Mouse (Mus musculus) small intestine, adult 2 months (tissue): ENCODE measurements around the gene Togaram1. TPM values are rescaled to one million over a fixed set of nuclear protein-coding genes. Genes with fewer than 3 reads are reported as not detected.

Experiments used
- H3K27ac ChIP-seq: fragments of 200-500 bp; 2 replicates; pipeline ENCODE4 v1.5.1; 2012; ENCODE audit warnings: low read depth, low read length, control low read depth, inconsistent platforms; ENCODE audit not compliant: insufficient read depth
- H3K27me3 ChIP-seq: fragments of 200-500 bp; 2 replicates; pipeline ENCODE4 v1.6.1; 2012; ENCODE audit warnings: mild to moderate bottlenecking, moderate library complexity, low read length, inconsistent platforms; ENCODE audit not compliant: control insufficient read depth, insufficient read depth
- H3K36me3 ChIP-seq: fragments of 200-500 bp; 2 replicates; pipeline ENCODE4 v1.6.1; 2012; ENCODE audit warnings: mild to moderate bottlenecking, low read length, control low read depth, inconsistent platforms; ENCODE audit not compliant: control insufficient read depth, insufficient read depth
- H3K4me1 ChIP-seq: fragments of 200-500 bp; 2 replicates; pipeline ENCODE4 v1.6.1; 2012; ENCODE audit warnings: low read length, inconsistent platforms, mixed read lengths; ENCODE audit not compliant: control insufficient read depth, insufficient read depth, insufficient read length
- H3K4me3 ChIP-seq: fragments of 200-500 bp; 2 replicates; pipeline ENCODE4 v1.5.1; 2012; ENCODE audit warnings: low read depth, mild to moderate bottlenecking, control low read depth, inconsistent platforms, low read length, moderate library complexity
- CTCF ChIP-seq: fragments of 200-500 bp; IDR thresholded peaks from 2 replicates; pipeline ENCODE4 v1.5.1; 2012; ENCODE audit warnings: low read depth, mild to moderate bottlenecking, control low read depth, inconsistent platforms, low read length, moderate library complexity, mixed read lengths; ENCODE audit not compliant: insufficient replicate concordance, insufficient read length; ENCODE audit errors: extremely low read depth
- POLR2A ChIP-seq: fragments of 200-500 bp; IDR thresholded peaks from 2 replicates; pipeline ENCODE4 v1.6.1; 2012; ENCODE audit warnings: low read depth, mild to moderate bottlenecking, control low read depth, inconsistent platforms, low read length, moderate library complexity
- WGBS: fragments of 180-500 bp; shearing (Covaris S2); methylation state at CpG from one replicate; pipeline ENCODE4 v1.1.7; 2018; 5-methylcytosine and 5-hydroxymethylcytosine counted together
- polyA plus RNA-seq: library from polyadenylated mRNA; depleted of rRNA; stranded (reverse); fragments of >200 nt; gene quantifications from 2 replicates; pipeline ENCODE4 v1.2.3, GENCODE M21; 2012; rRNA removed

Togaram1 gene
- polyA plus RNA-seq, 1 experiment, result 1.1 TPM

DNA sequence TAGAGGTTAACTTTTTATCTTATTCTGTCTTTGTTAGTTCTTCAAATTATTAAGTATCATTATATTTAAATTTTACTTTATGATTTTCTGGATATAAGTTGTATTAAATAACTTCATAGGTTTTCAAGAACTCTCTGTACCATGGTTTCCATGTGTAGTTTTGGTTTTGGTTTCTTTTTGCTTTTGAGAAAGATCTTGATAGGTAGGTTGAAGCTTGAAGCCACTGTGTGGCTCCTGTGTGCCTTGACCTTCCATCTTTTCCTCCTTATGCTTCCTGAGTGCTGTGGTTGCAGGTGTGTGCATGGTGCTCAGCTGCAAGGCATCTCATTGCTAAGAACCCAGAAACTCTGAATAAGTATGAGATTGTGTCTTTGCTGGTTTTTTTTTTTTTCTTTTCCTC is 83.2 kb downstream of the Togaram1 start:
- Histone ChIP-seq H3K36me3 (peaks cover 34% of the 10 kb centered on the region), H3K4me3 (no peak overlapping the region), H3K4me1 (no peaks in the 10 kb centered on the region), H3K27me3 (no peaks in the 10 kb centered on the region), H3K27ac (no peak overlapping the region)
- TF ChIP-seq CTCF (no peak), POLR2A (no peak)

GRCm38 (mm10) chr12:65058203-65058602 is 92.6 kb downstream of the Togaram1 start:
- TF ChIP-seq CTCF, result no peak
- Histone ChIP-seq H3K36me3 (peaks cover 43% of the 10 kb centered on the region), H3K27me3 (no peaks in the 10 kb centered on the region), H3K4me3 (no peak overlapping the region), H3K4me1 (no peaks in the 10 kb centered on the region), H3K27ac (no peak overlapping the region)
- 77% methylated on average over 2 of the region's 2 CpGs for WGBS

GRCm38 (mm10) chr12:65061082-65061481 is 95.5 kb downstream of the Togaram1 start:
- H3K4me3 ChIP-seq, result no peak overlapping the region
- no peaks in the 10 kb centered on the region for H3K27me3 ChIP-seq
- peaks cover 39% of the 10 kb centered on the region for H3K36me3 ChIP-seq
- TF ChIP-seq POLR2A (no peak), CTCF (no peak)
- no peaks in the 10 kb centered on the region for H3K4me1 ChIP-seq
- H3K27ac ChIP-seq, result no peak overlapping the region

GRCm38 (mm10) chr12:65065241-65065640 is 99.6 kb downstream of the Togaram1 start:
- Histone ChIP-seq H3K27ac (peak overlapping the region; percentile 55), H3K4me3 (no peak overlapping the region), H3K27me3 (no peaks in the 10 kb centered on the region), H3K4me1 (no peaks in the 10 kb centered on the region), H3K36me3 (peaks cover 38% of the 10 kb centered on the region)
- no peak for TF ChIP-seq CTCF
- WGBS, result 42% methylated on average over 2 of the region's 2 CpGs

DNA sequence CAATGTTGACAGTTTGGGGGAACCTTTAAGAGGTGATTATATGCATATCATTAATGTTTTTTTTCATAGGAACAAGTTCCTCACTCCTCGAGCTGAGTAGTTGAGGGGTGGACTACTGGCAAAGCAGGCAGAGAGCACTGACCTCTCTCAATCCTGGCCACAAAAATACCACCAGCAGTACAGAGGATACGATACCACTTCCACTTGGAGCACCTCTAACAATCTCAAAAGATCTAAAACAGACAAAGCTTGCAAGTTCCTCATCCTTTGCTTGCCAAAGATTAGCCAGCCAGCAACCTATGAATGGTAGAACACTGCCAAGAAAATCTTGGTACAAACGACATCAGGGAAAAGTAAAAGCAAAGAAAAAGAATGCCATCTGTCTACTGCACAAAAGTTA is 100.6 kb downstream of the Togaram1 start:
- Histone ChIP-seq H3K27ac (no peak overlapping the region), H3K36me3 (peaks cover 30% of the 10 kb centered on the region), H3K4me1 (no peaks in the 10 kb centered on the region), H3K27me3 (no peaks in the 10 kb centered on the region), H3K4me3 (no peak overlapping the region)
- TF ChIP-seq CTCF, result no peak
- TF ChIP-seq POLR2A, result no peak
- 36% methylated on average over 3 of the region's 3 CpGs for WGBS

- no peak overlapping the region for H3K27ac ChIP-seq
- no peak for TF ChIP-seq POLR2A
- TF ChIP-seq CTCF, result no peak
- 60% methylated on average over 4 of the region's 4 CpGs for WGBS
- H3K4me3 ChIP-seq, result no peak overlapping the region
- no peaks in the 10 kb centered on the region for H3K4me1 ChIP-seq
- no peaks in the 10 kb centered on the region for H3K27me3 ChIP-seq
- H3K36me3 ChIP-seq, result peaks cover 21% of the 10 kb centered on the region
Measured at GRCm38 (mm10) chr12:65068409-65068808, 102.8 kb downstream of the Togaram1 start.

Other genes with a start within 250 kb of the Togaram1 start
- 0.18 and 0.34 TPM in 2 replicates for gene Gm527, start 47.9 kb upstream of the Togaram1 start, polyA plus RNA-seq
- gene Klhl28, start 270 bp upstream of the Togaram1 start, polyA plus RNA-seq, result 0.27 and 0.62 TPM in 2 replicates
- gene Prpf39, start 70.5 kb downstream of the Togaram1 start, polyA plus RNA-seq, result 1.1 and 2.2 TPM in 2 replicates
- 0.79 and 4.3 TPM in 2 replicates for gene Fkbp3, start 108.2 kb downstream of the Togaram1 start, polyA plus RNA-seq
- 0.80 and 0.94 TPM in 2 replicates for gene Fancm, start 109.8 kb downstream of the Togaram1 start, polyA plus RNA-seq
- 0.04 and 0.22 TPM in 2 replicates for gene Mis18bp1, start 206.8 kb downstream of the Togaram1 start, polyA plus RNA-seq